Mouse (Mus musculus) layer of hippocampus, adult 9-10 months (tissue): ENCODE results near the gene Ptma.

Experiments
- DNase-seq: peaks from one replicate; pipeline ENCODE4 v3.0.0; 2022; ENCODE audit warnings: low spot score

Ptma gene

DNA sequence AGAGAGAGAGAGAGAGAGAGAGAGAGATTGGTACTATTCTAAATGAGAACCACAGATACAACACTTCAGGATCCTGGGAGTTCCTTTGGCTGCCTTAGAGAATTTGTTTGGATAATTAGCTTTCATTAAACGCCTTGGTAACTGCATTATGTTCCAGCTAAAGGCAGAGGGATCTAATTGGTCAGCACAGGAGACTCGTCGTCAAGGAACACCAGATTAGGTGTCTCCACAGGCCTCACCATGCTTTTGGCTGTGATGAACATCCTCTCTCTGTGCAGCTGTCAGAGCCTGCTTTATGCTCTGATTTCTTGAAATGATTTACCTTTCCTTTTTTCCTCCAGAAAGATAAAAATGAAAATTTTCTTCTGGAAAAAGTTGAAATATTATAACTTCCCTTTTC is 20.3 kb downstream of the Ptma start:
- DNase-seq, result no peak

GRCm38 (mm10) chr1:86551299-86551698 is 24.8 kb downstream of the Ptma start:
- no peak for DNase-seq

DNA sequence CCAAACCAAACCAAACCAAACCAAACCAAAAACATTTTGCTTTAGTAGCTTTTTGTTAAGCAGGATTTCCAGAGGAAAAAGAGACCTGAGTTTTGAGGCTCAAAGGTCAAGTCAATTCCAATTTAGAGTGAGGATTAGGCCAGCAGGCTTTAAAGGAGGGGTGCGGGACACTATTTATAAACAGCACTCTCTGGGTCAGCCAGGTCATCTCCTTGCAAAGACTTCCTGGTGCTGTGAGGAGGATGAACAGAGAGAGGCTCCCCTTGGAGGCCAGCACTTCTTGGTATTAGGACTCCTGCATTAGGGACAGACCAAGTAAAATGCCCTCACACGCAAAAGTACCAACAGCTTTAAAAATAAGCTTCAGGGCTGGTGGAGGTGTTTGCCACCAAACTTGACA is 25.4 kb downstream of the Ptma start:
- DNase-seq, result no peak

GRCm38 (mm10) chr1:86555665-86556064 is 29.1 kb downstream of the Ptma start:
- no peak for DNase-seq

- DNase-seq, result no peak
Observed at GRCm38 (mm10) chr1:86557872-86558271, 31.3 kb downstream of the Ptma start.

DNA sequence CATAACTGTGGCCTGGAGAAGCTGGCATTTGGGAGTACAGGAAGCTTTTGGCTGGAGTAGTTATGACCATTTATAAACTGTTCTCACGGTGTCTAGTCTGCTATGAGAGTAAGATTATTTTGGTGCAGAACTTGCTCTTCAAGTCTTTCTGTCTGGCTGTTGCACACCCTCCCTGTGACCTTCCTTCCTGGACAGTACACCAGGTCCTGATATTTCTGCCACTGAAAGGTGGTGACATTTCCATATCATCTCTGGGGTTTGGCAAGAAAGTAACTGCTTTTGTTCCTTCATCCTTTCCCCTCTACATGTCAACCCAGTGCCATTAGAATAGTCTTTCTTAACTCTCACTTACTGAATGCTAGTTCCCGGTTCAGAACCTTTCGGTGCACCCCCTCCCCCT is 32.7 kb downstream of the Ptma start:
- no peak for DNase-seq

DNA sequence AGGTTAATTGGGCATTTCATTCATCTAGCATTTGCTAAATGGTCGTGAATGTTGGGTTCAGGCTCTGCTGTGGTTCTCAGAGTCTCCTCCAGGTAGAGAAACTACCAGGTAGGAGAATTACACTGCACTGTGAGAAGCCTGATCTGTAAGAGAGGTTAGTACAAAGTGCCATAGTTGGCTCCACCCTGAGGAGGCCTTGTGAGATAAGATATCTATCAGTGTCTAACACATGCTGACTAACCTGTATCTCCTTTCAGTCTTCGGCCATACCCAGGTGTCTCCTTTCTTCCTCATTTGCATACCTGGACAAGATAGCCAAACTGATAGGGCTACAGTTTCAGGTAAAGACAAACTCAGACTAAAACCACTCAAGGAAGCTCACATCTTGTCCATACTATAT is 36.1 kb downstream of the Ptma start:
- DNase-seq, result no peak

DNA sequence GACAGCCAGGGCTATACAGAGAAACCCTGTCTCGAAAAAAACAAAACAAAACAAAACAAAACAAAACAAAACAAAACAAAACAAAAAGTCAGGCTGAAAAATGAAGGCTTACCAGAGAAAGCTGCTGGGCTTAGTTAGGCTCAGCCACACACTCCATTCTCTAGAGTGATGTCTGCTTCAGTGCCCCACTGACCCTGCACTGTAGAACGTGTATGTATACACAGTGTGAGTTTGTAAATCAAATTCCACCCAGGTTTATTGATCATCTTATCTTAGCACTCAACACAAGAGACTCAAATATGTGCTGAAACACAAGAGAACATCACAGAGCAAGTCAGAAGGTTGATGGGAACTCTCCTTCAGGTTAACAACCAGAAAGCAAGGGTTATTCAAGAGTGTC is 41.9 kb downstream of the Ptma start:
- no peak for DNase-seq

DNA sequence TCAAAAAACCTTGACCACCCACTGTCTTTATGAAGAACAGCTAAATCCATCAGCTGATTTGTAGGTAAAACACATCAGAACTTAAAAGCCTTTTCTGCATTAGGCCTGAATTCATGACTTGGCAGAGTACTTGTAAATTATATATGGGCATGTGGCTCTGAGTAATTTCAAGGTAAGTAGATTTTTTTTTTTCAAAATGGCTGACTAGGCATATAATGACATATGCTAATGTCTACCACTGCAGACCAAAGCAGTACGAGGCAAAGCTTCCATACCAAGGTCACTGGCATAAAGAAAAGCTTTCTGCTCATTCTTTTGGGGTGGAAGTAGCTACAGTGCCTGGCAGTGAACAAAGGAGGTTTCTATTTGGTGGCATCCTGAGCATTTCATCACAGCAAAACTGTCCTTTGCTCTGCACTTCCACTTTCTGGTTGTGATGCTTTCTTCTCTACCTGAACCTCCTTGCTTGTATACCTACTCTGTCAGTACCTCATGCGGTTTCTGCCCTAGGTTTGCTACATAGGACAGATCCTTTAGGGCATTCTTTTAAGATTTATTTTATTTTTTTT is 42.9 kb downstream of the Ptma start:
- no peak for DNase-seq

GRCm38 (mm10) chr1:86571381-86571780 is 44.9 kb downstream of the Ptma start:
- DNase-seq, result no peak

- DNase-seq, result no peak
Observed at GRCm38 (mm10) chr1:86571941-86572340, 45.4 kb downstream of the Ptma start.
